Mouse (Mus musculus): Measurements from ENCODE around the gene Tctex1d4. TPM values are rescaled to one million over a fixed set of nuclear protein-coding genes. Genes with fewer than 3 reads are reported as not detected.

Gene Tctex1d4
- total and polyA plus RNA-seq, 3 experiments: 0.31 to 1.3 TPM; not detected in 1

DNA sequence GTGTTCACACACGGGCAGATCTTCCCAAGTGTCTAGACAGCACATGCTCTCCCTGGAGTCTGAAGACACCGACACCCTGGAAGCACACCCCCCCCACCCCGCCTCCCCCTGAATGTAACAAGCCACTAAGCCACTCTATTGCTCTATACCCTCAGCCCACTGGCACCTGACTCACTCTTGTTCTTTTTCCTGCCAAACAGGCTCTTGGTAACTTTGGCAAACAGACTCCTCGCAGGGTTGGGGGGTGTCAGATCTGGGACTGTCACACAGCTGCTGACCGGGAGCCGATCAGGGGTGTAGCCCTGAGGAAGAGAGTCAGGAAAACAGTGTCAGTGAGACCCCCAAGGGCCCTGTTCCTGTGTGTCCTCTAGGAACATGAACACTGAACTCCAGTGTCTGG lies 4.6 kb downstream of the Tctex1d4 start:
- no peak overlapping the region for H3K27ac ChIP-seq (ENCODE audit: control insufficient read depth, low read depth, low read length)
- no peak for TF ChIP-seq POLR2A (IDR thresholded peaks at IDR 0.05; ENCODE audit: control insufficient read depth in 1 of 2, insufficient read depth in 1 of 2, low read depth in 1 of 2, low read length in 2 of 2, poor library complexity in 1 of 2)
- no peak for TF ChIP-seq ZC3H11A (IDR thresholded peaks at IDR 0.05; ENCODE audit: low read depth, low read length)
- no peak for TF ChIP-seq BHLHE40 (IDR thresholded peaks at IDR 0.05; ENCODE audit: borderline replicate concordance, low read depth, low read length)
- no peak for TF ChIP-seq USF1 (IDR thresholded peaks at IDR 0.05; ENCODE audit: low read depth, low read length)
- TF ChIP-seq MYC (IDR thresholded peaks at IDR 0.05; ENCODE audit: low read depth, low read length): no peak
- no peak for TF ChIP-seq GATA1 (IDR thresholded peaks at IDR 0.05; ENCODE audit: low read depth, low read length)
- no peak for TF ChIP-seq USF2 (IDR thresholded peaks at IDR 0.05; ENCODE audit: borderline replicate concordance in 1 of 2, insufficient read depth in 1 of 2, low read depth in 1 of 2, low read length in 2 of 2)
- TF ChIP-seq ZNF384 (IDR thresholded peaks at IDR 0.05; ENCODE audit: low read depth, low read length): no peak
- no peak for TF ChIP-seq MAZ (IDR thresholded peaks at IDR 0.05; ENCODE audit: low read depth, low read length)
- TF ChIP-seq CHD1 (IDR thresholded peaks at IDR 0.05; ENCODE audit: low read depth, low read length): no peak
- TF ChIP-seq MYB (IDR thresholded peaks at IDR 0.05; ENCODE audit: low read depth, low read length): no peak
- no peak for TF ChIP-seq CHD2 (IDR thresholded peaks at IDR 0.05; ENCODE audit: low read length)
- TF ChIP-seq UBTF (IDR thresholded peaks at IDR 0.05; ENCODE audit: borderline replicate concordance, insufficient read depth, low read depth, low read length): no peak
- no peak for TF ChIP-seq CTCF (IDR thresholded peaks at IDR 0.05 in 2 of 3, conservative IDR thresholded peaks at IDR 0.05 in 1 of 3; ENCODE audit: control insufficient read depth in 1 of 3, insufficient read depth in 1 of 3, low read depth in 2 of 3, low read length in 3 of 3, poor library complexity in 1 of 3, severe bottlenecking in 1 of 3)
- no peak for TF ChIP-seq NRF1 (IDR thresholded peaks at IDR 0.05; ENCODE audit: insufficient read depth, low read depth, low read length, poor library complexity, severe bottlenecking)
- TF ChIP-seq ELF1 (IDR thresholded peaks at IDR 0.05; ENCODE audit: low read depth, low read length): no peak
- no peak for TF ChIP-seq KAT2A (conservative IDR thresholded peaks at IDR 0.05; ENCODE audit: low read depth, low read length)
- H3K79me2 ChIP-seq (ENCODE audit: control insufficient read depth, insufficient read depth, low read length, poor library complexity): peaks cover 9% of the 10 kb centered on the region
- H3K9me3 ChIP-seq (replicated peaks; ENCODE audit: insufficient read depth, low read length): no peaks in the 10 kb centered on the region
- H3K36me3 ChIP-seq (ENCODE audit: control insufficient read depth in 1 of 2, insufficient read depth in 2 of 2, low read length in 2 of 2): peaks cover 0 to 9% of the 10 kb centered on the region in 2 experiments; a peak in 2 of 4 replicates
- H3K27me3 ChIP-seq (ENCODE audit: control insufficient read depth in 1 of 2, insufficient read depth in 2 of 2, low read length in 2 of 2): no peaks in the 10 kb centered on the region
- no peak for DNase-seq (ENCODE audit: low read depth, low spot score)
- no peak overlapping the region for H3K4me3 ChIP-seq (ENCODE audit: control insufficient read depth in 1 of 2, insufficient read depth in 1 of 2, low read depth in 2 of 2, low read length in 2 of 2)
- H3K9ac ChIP-seq (ENCODE audit: control insufficient read depth, low read depth, low read length, poor library complexity, severe bottlenecking): no peak overlapping the region
- H3K4me1 ChIP-seq (ENCODE audit: control insufficient read depth in 1 of 2, insufficient read depth in 2 of 2, low read length in 2 of 2): peaks cover 5 to 29% of the 10 kb centered on the region in 2 experiments

DNA sequence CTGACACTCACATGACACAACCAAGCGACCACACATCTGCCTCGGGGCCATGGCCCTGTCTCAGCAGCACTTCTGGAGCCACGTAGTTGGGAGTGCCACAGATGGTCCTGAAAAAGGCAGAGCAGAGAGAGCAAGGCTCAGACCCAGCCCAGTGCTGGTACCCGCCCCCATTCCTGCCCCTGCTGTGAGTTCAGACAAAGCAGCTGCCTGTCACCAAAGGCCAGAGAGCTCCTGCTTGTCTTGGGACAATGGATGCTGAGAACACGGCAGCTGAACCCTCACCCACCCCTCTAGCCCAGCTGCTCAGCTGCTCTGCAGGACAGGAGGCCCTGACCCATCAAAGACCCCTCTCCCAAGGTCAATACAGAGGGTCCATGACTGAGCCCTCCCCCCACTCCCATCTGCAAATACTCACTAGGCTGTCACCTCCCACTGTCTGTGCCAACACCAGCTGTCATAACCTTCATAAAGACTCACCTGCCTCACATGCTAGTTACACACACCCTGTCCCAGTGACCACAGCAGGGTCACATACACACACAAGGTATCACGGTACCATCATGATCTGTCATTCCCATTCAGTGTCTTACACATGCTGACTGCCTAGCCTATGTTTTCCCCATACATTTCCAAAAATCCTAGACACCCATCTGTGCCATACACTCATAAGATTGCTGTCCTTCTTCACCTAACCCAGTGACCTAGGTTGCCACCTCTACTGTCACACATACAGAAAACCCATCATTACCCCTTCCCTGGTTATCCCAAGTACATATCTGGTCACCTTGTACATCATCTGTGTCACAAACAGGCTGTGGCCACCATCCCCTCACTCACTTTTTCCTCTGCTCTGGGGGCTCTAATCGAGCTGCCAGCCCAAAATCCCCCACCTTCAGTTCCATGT lies 5.5 kb downstream of the Tctex1d4 start:
- TF ChIP-seq ZNF384 (IDR thresholded peaks at IDR 0.05; ENCODE audit: low read depth, low read length) (no peak), ETS1 (IDR thresholded peaks at IDR 0.05; ENCODE audit: low read depth, low read length) (no peak), USF1 (IDR thresholded peaks at IDR 0.05; ENCODE audit: low read depth, low read length) (no peak), MAZ (IDR thresholded peaks at IDR 0.05; ENCODE audit: low read depth, low read length) (no peak), GABPA (IDR thresholded peaks at IDR 0.05; ENCODE audit: low read depth, low read length) (no peak), TCF12 (IDR thresholded peaks at IDR 0.05; ENCODE audit: low read depth, low read length) (no peak), HCFC1 (IDR thresholded peaks at IDR 0.05; ENCODE audit: low read depth, low read length) (no peak), SIN3A (IDR thresholded peaks at IDR 0.05; ENCODE audit: low read length) (no peak), POLR2AphosphoS5 (IDR thresholded peaks at IDR 0.05; ENCODE audit: borderline replicate concordance, low read depth, low read length) (no peak), TBP (IDR thresholded peaks at IDR 0.05; ENCODE audit: low read depth, low read length) (no peak), GATA1 (IDR thresholded peaks at IDR 0.05; ENCODE audit: low read depth, low read length) (no peak), JUND (IDR thresholded peaks at IDR 0.05; ENCODE audit: low read depth, low read length) (no peak)
- H3K9me3 ChIP-seq (replicated peaks; ENCODE audit: insufficient read depth, low read length): no peaks in the 10 kb centered on the region
- no peak overlapping the region; a peak in 1 of 4 replicates for H3K4me3 ChIP-seq (ENCODE audit: control insufficient read depth in 1 of 2, insufficient read depth in 1 of 2, low read depth in 2 of 2, low read length in 2 of 2)
- H3K27ac ChIP-seq (ENCODE audit: control insufficient read depth, low read depth, low read length): no peak overlapping the region
- no peak overlapping the region for H3K9ac ChIP-seq (ENCODE audit: control insufficient read depth, low read depth, low read length, poor library complexity, severe bottlenecking)
- peaks cover 9 to 25% of the 10 kb centered on the region in 2 experiments for H3K4me1 ChIP-seq (ENCODE audit: control insufficient read depth in 1 of 2, insufficient read depth in 2 of 2, low read length in 2 of 2)
- DNase-seq (ENCODE audit: low read depth, low spot score): no peak
- H3K79me2 ChIP-seq (ENCODE audit: control insufficient read depth, insufficient read depth, low read length, poor library complexity): peaks cover 9% of the 10 kb centered on the region
- H3K36me3 ChIP-seq (ENCODE audit: control insufficient read depth in 1 of 2, insufficient read depth in 2 of 2, low read length in 2 of 2): peaks cover 0 to 5% of the 10 kb centered on the region in 2 experiments; a peak in 2 of 4 replicates
- H3K27me3 ChIP-seq (ENCODE audit: control insufficient read depth in 1 of 2, insufficient read depth in 2 of 2, low read length in 2 of 2): no peaks in the 10 kb centered on the region

All from MEL (cell line).